ENCODE assay signal across 11 mouse cellular contexts in genomic region chr13:111313506-111313905, GRCm38 (mm10). TPM values are rescaled to one million over a fixed set of nuclear protein-coding genes. Genes with fewer than 3 reads are reported as not detected.
"Had no signal": no experiment of that assay in that cellular context is flagged by ENCODE, and none has a peak within 500 bp of the region (broad histone marks: within the 10 kb centered on the region; RNA-seq: fewer than 3 reads in every experiment).

No protein-coding gene starts in this region.

RNA-seq across cellular contexts. Expression of gene Actbl2, which starts 58.7 kb away (rescaled TPM):
- total RNA-seq: neutrophil, adult 5-6 weeks had no signal
- polyA plus RNA-seq: neural tube, embryonic 13.5 days; neural tube, embryonic 14.5 days; neural tube, embryonic 15.5 days; small intestine, adult 2 months; spleen, adult 2 months; stomach, embryonic 14.5 days; stomach, embryonic 16.5 days; stomach, postnatal 0 days; thymus, adult 2 months; thymus, postnatal 0 days had no signal
